Mouse (Mus musculus) midbrain, embryonic 12.5 days (tissue): ENCODE data around the gene Pdpk1. TPM values are rescaled to one million over a fixed set of nuclear protein-coding genes. Genes with fewer than 3 reads are reported as not detected.
A peak's percentile ranks its signal among the peaks of the same experiment; 100 is the strongest.

Experiments used
- ATAC-seq: fragments of 200-750 bp; cut with Nextera tagmentation; 2 replicates; pipeline ENCODE4 v1.8.0; 2017; ENCODE audit warnings: low read depth, moderate TSS enrichment, moderate library complexity; ENCODE audit not compliant: low FRiP score
- H3K27ac ChIP-seq: fragments of 300-500 bp; sonication (generic); replicated peaks from 2 replicates; pipeline ENCODE4 v1.5.1; 2016; ENCODE audit warnings: mild to moderate bottlenecking
- H3K27me3 ChIP-seq: fragments of 300-500 bp; sonication (generic); 2 replicates; pipeline ENCODE4 v1.6.1; 2016; ENCODE audit warnings: mild to moderate bottlenecking
- H3K36me3 ChIP-seq: fragments of 300-500 bp; sonication (generic); 2 replicates; pipeline ENCODE4 v1.6.1; 2016
- H3K4me1 ChIP-seq: fragments of 300-500 bp; sonication (generic); 2 replicates; pipeline ENCODE4 v1.6.1; 2016
- H3K4me2 ChIP-seq: fragments of 300-500 bp; sonication (generic); replicated peaks from 2 replicates; pipeline ENCODE4 v1.6.1; 2016; ENCODE audit warnings: mild to moderate bottlenecking, moderate library complexity
- H3K4me3 ChIP-seq: fragments of 300-500 bp; sonication (generic); 2 replicates; pipeline ENCODE4 v1.5.1; 2016; ENCODE audit warnings: mild to moderate bottlenecking
- H3K9ac ChIP-seq: fragments of 300-500 bp; sonication (generic); replicated peaks from 2 replicates; pipeline ENCODE4 v1.6.1; 2016; ENCODE audit warnings: mild to moderate bottlenecking, moderate library complexity
- H3K9me3 ChIP-seq: fragments of 300-500 bp; sonication (generic); 2 replicates; pipeline ENCODE4 v1.6.1; 2016; ENCODE audit warnings: mild to moderate bottlenecking
- whole genome bisulfite sequencing: fragments of 180-500 bp; shearing (Covaris S2); methylation state at CpG from one replicate; pipeline ENCODE4 v1.1.7; 2016; 5-methylcytosine and 5-hydroxymethylcytosine counted together
- polyA plus RNA-seq: library from polyadenylated mRNA; unstranded; fragments of >200 nt; fragmentation: Nextera tagmentation; extraction: Ambion mirVana; gene quantifications from 2 replicates; pipeline ENCODE4 v1.2.1, GENCODE M21; 2016

Gene Pdpk1
- polyA plus RNA-seq, 1 experiment from 2014 or later: 56.2 TPM

- H3K27me3 ChIP-seq: no peaks in the 10 kb centered on the region
- no peaks in the 10 kb centered on the region for H3K9me3 ChIP-seq
- no peak overlapping the region for H3K4me3 ChIP-seq
- no peak for ATAC-seq
- H3K4me1 ChIP-seq: peaks cover 19% of the 10 kb centered on the region
- no peak overlapping the region for H3K4me2 ChIP-seq
- H3K9ac ChIP-seq: 0 out of 2 replicates have a peak overlapping the region, but pooled peaks have one; percentile 11
- 83% methylated on average over 4 of the region's 4 CpGs for WGBS
- H3K27ac ChIP-seq: no peak overlapping the region
- H3K36me3 ChIP-seq: peaks cover 7% of the 10 kb centered on the region
These were observed 21.0 kb upstream of the Pdpk1 start for GRCm38 (mm10) chr17:24171738-24172137.

GRCm38 (mm10) chr17:24170729-24171128, 20.0 kb upstream of the Pdpk1 start:
- peaks cover 19% of the 10 kb centered on the region for H3K4me1 ChIP-seq
- H3K9ac ChIP-seq: no peak overlapping the region
- peaks cover 12% of the 10 kb centered on the region for H3K36me3 ChIP-seq
- H3K4me2 ChIP-seq: no peak overlapping the region
- no peaks in the 10 kb centered on the region for H3K9me3 ChIP-seq
- WGBS: 84% methylated on average over 5 of the region's 5 CpGs
- no peak for ATAC-seq
- no peak overlapping the region for H3K4me3 ChIP-seq
- no peak overlapping the region for H3K27ac ChIP-seq
- no peaks in the 10 kb centered on the region for H3K27me3 ChIP-seq

GRCm38 (mm10) chr17:24170125-24170524, 19.4 kb upstream of the Pdpk1 start:
- peak overlapping the region; percentile 89 for H3K4me2 ChIP-seq
- H3K9ac ChIP-seq: peak overlapping the region; percentile 94; the same call in 1 of the 2 replicates
- H3K4me3 ChIP-seq: peak overlapping the region; percentile 95
- peaks cover 19% of the 10 kb centered on the region for H3K4me1 ChIP-seq
- peaks cover 15% of the 10 kb centered on the region for H3K36me3 ChIP-seq
- H3K27me3 ChIP-seq: no peaks in the 10 kb centered on the region
- 67% methylated on average over 3 of the region's 3 CpGs for WGBS
- H3K27ac ChIP-seq: no peak overlapping the region
- no peak for ATAC-seq
- no peaks in the 10 kb centered on the region for H3K9me3 ChIP-seq

GRCm38 (mm10) chr17:24169317-24170065, 18.8 kb upstream of the Pdpk1 start, which contains the start of gene Atp6v0c:
TSS of gene Atp6v0c (minus strand) at chr17:24169702.
- Histone ChIP-seq H3K9me3 (no peaks in the 10 kb centered on the region), H3K27ac (peak within 1 kb of the TSS; percentile 97), H3K36me3 (peaks cover 20% of the 10 kb centered on the region), H3K9ac (peak within 1 kb of the TSS; percentile 94), H3K4me2 (peak within 1 kb of the TSS; percentile 89), H3K27me3 (no peaks in the 10 kb centered on the region), H3K4me1 (peaks cover 23% of the 10 kb centered on the region), H3K4me3 (peak within 1 kb of the TSS; percentile 95)
- peak; percentile 87 for ATAC-seq
- under 1% methylated on average over 51 of the region's 58 CpGs for WGBS

GRCm38 (mm10) chr17:24168590-24169277, 18.0 kb upstream of the Pdpk1 start:
- peaks cover 23% of the 10 kb centered on the region for H3K4me1 ChIP-seq
- peak overlapping the region; percentile 94 for H3K9ac ChIP-seq
- peak; percentile 64 for ATAC-seq
- no peaks in the 10 kb centered on the region for H3K9me3 ChIP-seq
- H3K36me3 ChIP-seq: peaks cover 20% of the 10 kb centered on the region
- WGBS: under 1% methylated on average over 37 of the region's 41 CpGs
- H3K4me3 ChIP-seq: peak overlapping the region; percentile 95
- H3K27me3 ChIP-seq: no peaks in the 10 kb centered on the region
- H3K4me2 ChIP-seq: peak overlapping the region; percentile 89
- H3K27ac ChIP-seq: peak overlapping the region; percentile 97

- H3K9ac ChIP-seq: peak overlapping the region; percentile 94
- H3K9me3 ChIP-seq: no peaks in the 10 kb centered on the region
- H3K27me3 ChIP-seq: no peaks in the 10 kb centered on the region
- peaks cover 25% of the 10 kb centered on the region for H3K4me1 ChIP-seq
- peak overlapping the region; percentile 95 for H3K4me3 ChIP-seq
- ATAC-seq: no peak
- H3K27ac ChIP-seq: peak overlapping the region; percentile 97
- 62% methylated on average over 7 of the region's 7 CpGs for WGBS
- peaks cover 20% of the 10 kb centered on the region for H3K36me3 ChIP-seq
- peak overlapping the region; percentile 89 for H3K4me2 ChIP-seq
These were observed 17.3 kb upstream of the Pdpk1 start for GRCm38 (mm10) chr17:24167891-24168505.

GRCm38 (mm10) chr17:24167120-24167519, 16.4 kb upstream of the Pdpk1 start:
- no peak for ATAC-seq
- Histone ChIP-seq H3K36me3 (peaks cover 20% of the 10 kb centered on the region), H3K4me3 (peak overlapping the region; percentile 95; the same call in 1 of the 2 replicates), H3K27me3 (no peaks in the 10 kb centered on the region), H3K27ac (no peak overlapping the region), H3K4me1 (peaks cover 34% of the 10 kb centered on the region), H3K9me3 (no peaks in the 10 kb centered on the region), H3K4me2 (no peak overlapping the region), H3K9ac (no peak overlapping the region)
- 91% methylated on average over 6 of the region's 6 CpGs for WGBS

GRCm38 (mm10) chr17:24164566-24165259, 14.0 kb upstream of the Pdpk1 start:
- H3K9me3 ChIP-seq: no peaks in the 10 kb centered on the region
- no peak for ATAC-seq
- peaks cover 20% of the 10 kb centered on the region for H3K36me3 ChIP-seq
- no peak overlapping the region for H3K9ac ChIP-seq
- H3K4me3 ChIP-seq: no peak overlapping the region
- H3K4me1 ChIP-seq: peaks cover 29% of the 10 kb centered on the region
- WGBS: 80% methylated on average over 11 of the region's 11 CpGs
- H3K27ac ChIP-seq: no peak overlapping the region
- no peak overlapping the region for H3K4me2 ChIP-seq
- H3K27me3 ChIP-seq: no peaks in the 10 kb centered on the region

GRCm38 (mm10) chr17:24163176-24163962, 12.6 kb upstream of the Pdpk1 start, which contains the start of gene Amdhd2:
TSS of gene Amdhd2 (minus strand) at chr17:24163766.
- Histone ChIP-seq H3K4me2 (peak within 1 kb of the TSS; percentile 98), H3K36me3 (peaks cover 20% of the 10 kb centered on the region), H3K4me3 (peak within 1 kb of the TSS; percentile 77), H3K27ac (peak within 1 kb of the TSS; percentile 84), H3K27me3 (no peaks in the 10 kb centered on the region), H3K9me3 (no peaks in the 10 kb centered on the region), H3K9ac (peak within 1 kb of the TSS; percentile 80), H3K4me1 (peaks cover 26% of the 10 kb centered on the region)
- ATAC-seq: peak; percentile 92
- 1% methylated on average over 47 of the region's 47 CpGs for WGBS

GRCm38 (mm10) chr17:24162584-24163175, 12.0 kb upstream of the Pdpk1 start:
- no peaks in the 10 kb centered on the region for H3K27me3 ChIP-seq
- no peaks in the 10 kb centered on the region for H3K9me3 ChIP-seq
- H3K4me3 ChIP-seq: peak overlapping the region; percentile 77
- peaks cover 25% of the 10 kb centered on the region for H3K36me3 ChIP-seq
- ATAC-seq: peak; percentile 34
- peak overlapping the region; percentile 80 for H3K9ac ChIP-seq
- H3K4me1 ChIP-seq: peaks cover 19% of the 10 kb centered on the region
- 39% methylated on average over 17 of the region's 17 CpGs for WGBS
- no peak overlapping the region; the same call in 1 of the 2 replicates for H3K27ac ChIP-seq
- H3K4me2 ChIP-seq: peak overlapping the region; percentile 98
